Mouse (Mus musculus) small intestine, adult 2 months (tissue): ENCODE measurements at regions not wholly inside any gene's neighbourhood (a gene's known extent, or its start where the extent isn't known, plus 50 kb on each side); places are given as distances from the start of the nearest gene placed in this dataset.

ENCODE experiments used
- H3K27ac ChIP-seq: fragments of 200-500 bp; 2 replicates; pipeline ENCODE4 v1.5.1; 2012; ENCODE audit warnings: low read depth, low read length, control low read depth, inconsistent platforms; ENCODE audit not compliant: insufficient read depth
- H3K27me3 ChIP-seq: fragments of 200-500 bp; 2 replicates; pipeline ENCODE4 v1.6.1; 2012; ENCODE audit warnings: mild to moderate bottlenecking, moderate library complexity, low read length, inconsistent platforms; ENCODE audit not compliant: control insufficient read depth, insufficient read depth
- H3K36me3 ChIP-seq: fragments of 200-500 bp; 2 replicates; pipeline ENCODE4 v1.6.1; 2012; ENCODE audit warnings: mild to moderate bottlenecking, low read length, control low read depth, inconsistent platforms; ENCODE audit not compliant: control insufficient read depth, insufficient read depth
- H3K4me1 ChIP-seq: fragments of 200-500 bp; 2 replicates; pipeline ENCODE4 v1.6.1; 2012; ENCODE audit warnings: low read length, inconsistent platforms, mixed read lengths; ENCODE audit not compliant: control insufficient read depth, insufficient read depth, insufficient read length
- H3K4me3 ChIP-seq: fragments of 200-500 bp; 2 replicates; pipeline ENCODE4 v1.5.1; 2012; ENCODE audit warnings: low read depth, mild to moderate bottlenecking, control low read depth, inconsistent platforms, low read length, moderate library complexity
- CTCF ChIP-seq: fragments of 200-500 bp; IDR thresholded peaks from 2 replicates; pipeline ENCODE4 v1.5.1; 2012; ENCODE audit warnings: low read depth, mild to moderate bottlenecking, control low read depth, inconsistent platforms, low read length, moderate library complexity, mixed read lengths; ENCODE audit not compliant: insufficient replicate concordance, insufficient read length; ENCODE audit errors: extremely low read depth
- POLR2A ChIP-seq: fragments of 200-500 bp; IDR thresholded peaks from 2 replicates; pipeline ENCODE4 v1.6.1; 2012; ENCODE audit warnings: low read depth, mild to moderate bottlenecking, control low read depth, inconsistent platforms, low read length, moderate library complexity
- WGBS: fragments of 180-500 bp; shearing (Covaris S2); methylation state at CpG from one replicate; pipeline ENCODE4 v1.1.7; 2018; 5-methylcytosine and 5-hydroxymethylcytosine counted together

DNA sequence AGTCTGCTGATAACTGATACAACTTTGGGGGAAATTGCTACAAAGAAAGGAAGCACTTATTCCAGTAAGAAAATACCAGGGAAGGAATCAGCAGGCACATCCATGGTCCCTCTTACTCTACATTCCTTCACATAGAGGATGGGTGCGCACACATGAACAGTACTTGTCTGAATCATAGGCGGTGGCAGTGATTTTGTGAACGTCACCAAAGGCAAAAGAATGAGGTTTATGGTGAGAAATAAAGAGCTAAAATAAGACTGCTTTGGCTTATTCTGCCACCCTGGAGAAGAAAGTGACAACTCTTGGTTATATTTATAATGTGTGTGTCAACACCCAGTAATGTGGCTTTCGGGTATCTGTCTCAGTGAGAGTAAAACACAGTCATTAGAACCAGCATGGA, 59.9 kb upstream of the Ccdc80 start:
- H3K27ac ChIP-seq = no peak overlapping the region

DNA sequence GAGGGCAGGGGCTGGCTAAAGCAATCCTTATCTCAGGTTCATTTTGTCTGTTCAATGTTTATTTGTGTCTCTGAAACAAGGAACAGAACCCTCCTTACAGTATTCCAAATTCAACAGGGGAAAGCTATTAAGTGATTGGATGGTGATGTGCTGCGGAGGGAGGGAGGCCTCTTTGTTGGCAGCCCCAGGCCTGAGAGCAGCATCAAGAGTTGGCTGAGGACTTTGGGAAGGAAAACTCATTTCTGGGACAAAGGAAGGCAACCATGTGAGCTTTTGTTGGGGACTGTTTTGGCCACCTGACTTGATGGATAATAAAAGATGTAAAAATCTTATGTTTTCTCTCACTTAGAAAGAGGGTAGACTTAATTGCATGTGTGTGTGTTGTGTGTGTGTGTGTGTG, 58.8 kb upstream of the Ccdc80 start:
- no peaks in the 10 kb centered on the region for H3K27me3 ChIP-seq
- H3K4me1 ChIP-seq = peaks cover 3% of the 10 kb centered on the region; the same call in 1 of the 2 replicates
- 87% methylated on average over 1 of the region's 1 CpGs for WGBS
- no peaks in the 10 kb centered on the region for H3K36me3 ChIP-seq
- H3K27ac ChIP-seq = no peak overlapping the region
- TF ChIP-seq CTCF = no peak
- TF ChIP-seq POLR2A = no peak
- H3K4me3 ChIP-seq = no peak overlapping the region

More for the DNA sequence above, 59.9 kb upstream of the Ccdc80 start:
- 98% methylated on average over 4 of the region's 4 CpGs for WGBS
- Histone ChIP-seq H3K4me3 (no peak overlapping the region), H3K36me3 (no peaks in the 10 kb centered on the region), H3K27me3 (no peaks in the 10 kb centered on the region), H3K4me1 (peaks cover 3% of the 10 kb centered on the region; the same call in 1 of the 2 replicates)
- TF ChIP-seq POLR2A = no peak
- TF ChIP-seq CTCF = no peak

DNA sequence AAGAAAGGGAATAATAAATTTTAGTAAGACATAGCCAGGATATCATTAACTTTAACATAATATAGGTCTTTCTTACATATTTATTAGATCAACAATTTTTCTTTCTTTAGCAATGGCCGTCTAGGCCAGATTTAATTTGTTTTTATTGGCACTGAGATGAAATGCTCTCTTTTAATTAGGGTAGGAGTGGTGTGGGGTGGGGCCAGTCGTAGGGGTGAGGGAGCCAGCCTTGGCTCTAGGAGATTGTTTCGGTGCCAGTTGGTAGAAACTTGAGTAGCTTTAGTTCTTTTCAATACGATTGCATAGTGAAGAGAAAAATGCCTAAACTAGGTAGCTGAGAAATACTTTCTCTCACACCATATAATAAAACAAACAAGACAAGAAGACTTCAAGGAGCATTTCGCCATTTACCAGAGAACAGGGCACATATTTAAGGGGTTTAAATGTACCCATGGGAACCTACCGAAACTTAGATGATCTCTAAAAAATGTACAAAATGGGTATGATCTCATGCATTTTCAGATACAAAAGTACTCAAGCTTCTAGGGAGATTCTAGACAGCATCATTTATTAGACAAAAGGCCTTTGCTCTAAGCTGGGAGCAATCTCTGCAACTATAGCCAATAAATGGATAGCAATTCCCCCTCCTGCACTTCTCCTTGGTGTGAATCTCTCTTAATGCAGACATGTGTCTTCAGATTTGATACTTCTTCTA, 56.2 kb upstream of the Ccdc80 start:
- Histone ChIP-seq H3K36me3 (no peaks in the 10 kb centered on the region), H3K4me1 (no peaks in the 10 kb centered on the region), H3K27ac (no peak overlapping the region), H3K27me3 (no peaks in the 10 kb centered on the region), H3K4me3 (no peak overlapping the region)
- TF ChIP-seq CTCF = no peak
- TF ChIP-seq POLR2A = no peak
- 53% methylated on average over 6 of the region's 6 CpGs for WGBS

DNA sequence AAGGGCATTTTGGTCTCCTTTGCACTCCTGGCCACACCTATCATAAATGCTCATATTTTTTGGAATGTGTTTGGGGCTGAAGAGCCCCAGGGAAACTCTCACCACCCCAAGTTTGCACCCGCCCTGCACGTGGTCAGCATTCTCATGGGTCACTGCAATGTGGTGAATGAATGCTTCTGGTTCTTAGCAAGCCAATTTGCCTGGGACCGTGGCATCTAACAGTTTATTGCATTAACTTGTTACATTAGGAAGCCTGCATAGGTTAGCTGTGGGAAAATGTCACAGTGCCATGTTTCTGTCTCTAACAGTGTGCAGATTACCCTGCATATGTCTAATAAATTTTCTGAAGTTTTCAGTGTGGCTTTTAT, 55.7 kb upstream of the Ccdc80 start:
- Histone ChIP-seq H3K27ac (no peak overlapping the region), H3K4me1 (no peaks in the 10 kb centered on the region), H3K27me3 (no peaks in the 10 kb centered on the region), H3K4me3 (no peak overlapping the region), H3K36me3 (no peaks in the 10 kb centered on the region)
- TF ChIP-seq CTCF (no peak), POLR2A (no peak)
- 78% methylated on average over 3 of the region's 3 CpGs for WGBS

DNA sequence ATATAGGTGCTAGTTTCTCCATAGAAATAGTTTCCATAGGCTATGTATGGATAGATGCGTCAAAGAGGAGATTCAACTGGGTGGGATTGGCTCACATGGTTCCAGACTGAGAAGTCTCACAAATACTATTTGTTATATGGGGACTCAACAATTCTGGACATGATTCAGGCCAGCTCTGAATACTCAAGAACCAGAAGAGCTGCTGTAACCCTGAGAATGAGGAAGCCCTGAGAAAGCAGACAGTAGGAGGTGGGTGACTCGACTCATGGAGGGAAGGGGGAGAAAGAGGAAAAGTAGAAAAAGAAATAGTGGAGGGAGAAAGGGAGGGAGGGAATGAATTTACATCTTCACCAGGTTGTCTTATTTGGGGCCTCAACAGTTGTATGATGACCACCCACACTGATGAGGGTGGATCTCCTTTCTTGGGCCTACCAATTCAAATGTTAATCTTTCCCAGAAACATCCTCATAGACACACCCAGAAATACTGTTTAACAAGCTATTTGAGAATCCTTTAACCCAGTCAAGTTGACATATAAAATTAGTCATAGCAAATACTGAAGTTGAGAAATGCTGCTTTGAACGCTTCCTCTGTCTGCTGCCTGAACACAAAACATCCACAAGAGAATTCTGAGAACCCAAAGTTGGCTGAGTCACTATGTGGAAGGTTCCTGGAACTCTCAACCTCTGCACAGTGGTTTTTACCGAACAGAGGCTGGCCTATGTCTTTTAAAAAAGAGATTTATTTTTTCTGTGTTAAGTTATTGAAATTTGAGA, 54.8 kb upstream of the Ccdc80 start:
- no peak for TF ChIP-seq POLR2A
- TF ChIP-seq CTCF = no peak
- H3K4me1 ChIP-seq = no peaks in the 10 kb centered on the region
- H3K36me3 ChIP-seq = no peaks in the 10 kb centered on the region
- no peaks in the 10 kb centered on the region for H3K27me3 ChIP-seq
- WGBS = 64% methylated on average over 4 of the region's 4 CpGs
- H3K27ac ChIP-seq = 0 out of 2 replicates have a peak overlapping the region, but pooled peaks have one; percentile 10
- no peak overlapping the region for H3K4me3 ChIP-seq
